In genomic region chr3:85508717-85509279, GRCm38 (mm10) we compare ENCODE assay signal across 26 mouse cellular contexts.
"Had no signal": no experiment of that assay in that cellular context is flagged by ENCODE, and none has a peak within 500 bp of the region (broad histone marks: within the 10 kb centered on the region; RNA-seq: fewer than 3 reads in every experiment).

No protein-coding gene starts in this region.

- H3K27me3 ChIP-seq: embryonic facial prominence, embryonic 12.5 days; embryonic facial prominence, embryonic 13.5 days; embryonic facial prominence, embryonic 15.5 days; forebrain, embryonic 12.5 days; forebrain, embryonic 13.5 days; forebrain, embryonic 15.5 days had no signal

- H3K27ac ChIP-seq: embryonic facial prominence, embryonic 10.5 days; embryonic facial prominence, embryonic 12.5 days; embryonic facial prominence, embryonic 13.5 days; embryonic facial prominence, embryonic 15.5 days; forebrain, embryonic 10.5 days; forebrain, embryonic 12.5 days; forebrain, embryonic 13.5 days; forebrain, embryonic 15.5 days; gastrocnemius, adult 2 months; heart, adult 2 months; heart, embryonic 10.5 days had no signal

- H3K36me3 ChIP-seq: embryonic facial prominence, embryonic 10.5 days; embryonic facial prominence, embryonic 12.5 days; embryonic facial prominence, embryonic 13.5 days; embryonic facial prominence, embryonic 15.5 days; forebrain, embryonic 10.5 days; forebrain, embryonic 12.5 days; forebrain, embryonic 15.5 days; heart, embryonic 10.5 days had no signal

- H3K9ac ChIP-seq: embryonic facial prominence, embryonic 12.5 days; embryonic facial prominence, embryonic 13.5 days; embryonic facial prominence, embryonic 15.5 days; forebrain, embryonic 12.5 days; forebrain, embryonic 13.5 days; forebrain, embryonic 15.5 days; forebrain, postnatal 0 days had no signal

- H3K4me3 ChIP-seq: embryonic facial prominence, embryonic 10.5 days; embryonic facial prominence, embryonic 12.5 days; embryonic facial prominence, embryonic 13.5 days; embryonic facial prominence, embryonic 15.5 days; erythroblast, embryonic 14.5 days; forebrain, embryonic 10.5 days; forebrain, embryonic 12.5 days; forebrain, embryonic 13.5 days; forebrain, embryonic 15.5 days; gastrocnemius, adult 2 months; heart, adult 2 months; heart, embryonic 10.5 days had no signal

- H3K9me3 ChIP-seq: embryonic facial prominence, embryonic 10.5 days; embryonic facial prominence, embryonic 12.5 days; embryonic facial prominence, embryonic 13.5 days; embryonic facial prominence, embryonic 15.5 days; forebrain, embryonic 10.5 days; forebrain, embryonic 13.5 days; forebrain, embryonic 15.5 days; heart, embryonic 10.5 days had no signal

- H3K4me1 ChIP-seq: embryonic facial prominence, embryonic 10.5 days; embryonic facial prominence, embryonic 12.5 days; embryonic facial prominence, embryonic 13.5 days; embryonic facial prominence, embryonic 15.5 days; forebrain, embryonic 10.5 days; forebrain, embryonic 12.5 days; forebrain, embryonic 13.5 days; forebrain, embryonic 15.5 days; heart, embryonic 10.5 days had no signal

- ATAC-seq: forebrain, embryonic 13.5 days; forebrain, embryonic 14.5 days; forebrain, embryonic 15.5 days; forebrain, embryonic 16.5 days; forebrain, postnatal 0 days had no signal

- H3K4me2 ChIP-seq: embryonic facial prominence, embryonic 12.5 days; embryonic facial prominence, embryonic 13.5 days; embryonic facial prominence, embryonic 15.5 days; forebrain, embryonic 12.5 days; forebrain, embryonic 13.5 days; forebrain, embryonic 15.5 days had no signal

- DNase-seq: cerebellum, adult 9-10 months; cerebellum, postnatal 10 days; cerebellum, postnatal 14 days; cerebellum, postnatal 25 days; cerebellum, postnatal 36 days; embryo, embryonic 11 days; forebrain, postnatal 0 days; gastrocnemius, adult 2 months; gastrocnemius, postnatal 10 days; gastrocnemius, postnatal 14 days; gastrocnemius, postnatal 25 days; gastrocnemius, postnatal 36 days; heart, adult 18-20 months; heart, adult 2 months had no signal
